Mouse (Mus musculus) left cerebral cortex, postnatal 14 days (tissue): ENCODE data around the gene Ccdc71. TPM values are rescaled to one million over a fixed set of nuclear protein-coding genes. Genes with fewer than 3 reads are reported as not detected.

ENCODE experiments used
- DNase-seq, 2 experiments: peaks; one replicate each; pipeline ENCODE4 v3.0.0; 2021 to 2022; ENCODE audit warnings: low spot score in 2 of 2, mixed read lengths in 1 of 2
- intact Hi-C: fragments of 180-260 bp; cut with DNase I; formaldehyde crosslinking; loops from one replicate; pipeline ENCODE4 v1.15.1; 2025
- long read RNA-seq, 2 experiments: library from polyadenylated mRNA; stranded (forward); transcript quantifications; one replicate each; pipeline ENCODE4 v2.0.0; 2021
- total RNA-seq, 2 experiments: library from RNA; stranded (reverse); gene quantifications; 2 replicates each; pipeline ENCODE4 v1.2.3; 2021

Ccdc71 gene
- 10 to 100 TPM; 38.3 to 40.2 TPM for total RNA-seq
- long read RNA-seq, experiment 1, transcript Ccdc71-201 (2 exons, 3,092 nt): major isoform, 5 of 8 reads
- long read RNA-seq, experiment 1, partial matches to known transcripts: 0 of 8 reads
- long read RNA-seq, experiment 1, other reads (novel, unspliced or antisense): 3 of 8 reads
- long read RNA-seq, experiment 2, transcript Ccdc71-201 (2 exons, 3,092 nt): major isoform, 5 of 8 reads
- long read RNA-seq, experiment 2, partial matches to known transcripts: 0 of 8 reads
- long read RNA-seq, experiment 2, other reads (novel, unspliced or antisense): 3 of 8 reads

GRCm38 (mm10) chr9:108460319-108461178, at the start of gene Ccdc71:
Gene Ccdc71, plus strand, starts transcription at chr9:108460527.
- peak; percentile 89 to 92 for DNase-seq
- intact Hi-C loops: no loop called here

GRCm38 (mm10) chr9:108411381-108411942, 48.9 kb upstream of the Ccdc71 start:
- DNase-seq: peak; percentile 57 to 87
- intact Hi-C loops: loop anchor here (5.0 kb wide), 1 partner anchor 41 kb away; no protein-coding TSS in a partner anchor

- intact Hi-C loops: loop anchor here (5.0 kb wide), 1 partner anchor 40 kb away; no protein-coding TSS in a partner anchor
- DNase-seq: no peak
Measured at GRCm38 (mm10) chr9:108412221-108412620, 48.1 kb upstream of the Ccdc71 start.

GRCm38 (mm10) chr9:108428384-108428783, 31.9 kb upstream of the Ccdc71 start, which contains the start of gene Ccdc36:
Gene Ccdc36, minus strand, starts transcription at chr9:108428484.
- no peak for DNase-seq
- intact Hi-C loops: no loop called here

GRCm38 (mm10) chr9:108431431-108432067, 28.8 kb upstream of the Ccdc71 start:
- DNase-seq: no peak
- intact Hi-C loops: no loop called here

GRCm38 (mm10) chr9:108436182-108436581, 24.1 kb upstream of the Ccdc71 start, which contains the start of gene BC048562:
Gene BC048562, plus strand, starts transcription at chr9:108436482.
- intact Hi-C loops: no loop called here
- DNase-seq: no peak

GRCm38 (mm10) chr9:108439176-108439575, 21.2 kb upstream of the Ccdc71 start:
- no peak for DNase-seq
- intact Hi-C loops: no loop called here

- DNase-seq: no peak
- intact Hi-C loops: no loop called here
Measured at GRCm38 (mm10) chr9:108440485-108440884, 19.8 kb upstream of the Ccdc71 start.

- DNase-seq: peak; percentile 64 to 82
- intact Hi-C loops: no loop called here
Measured at GRCm38 (mm10) chr9:108441236-108441919, 18.9 kb upstream of the Ccdc71 start.

GRCm38 (mm10) chr9:108445125-108445524, 15.2 kb upstream of the Ccdc71 start:
- intact Hi-C loops: no loop called here
- DNase-seq: no peak

- DNase-seq: peak; percentile 71 to 84
- intact Hi-C loops: loop anchor here (5.0 kb wide), 1 partner anchor 38 kb away; no protein-coding TSS in a partner anchor
Measured at GRCm38 (mm10) chr9:108449860-108450259, 10.5 kb upstream of the Ccdc71 start.

GRCm38 (mm10) chr9:108450292-108451169, 9.8 kb upstream of the Ccdc71 start:
- peak in 1 of 2 experiments; percentile 59 for DNase-seq

GRCm38 (mm10) chr9:108451170-108451493, 9.2 kb upstream of the Ccdc71 start:
- intact Hi-C loops: loop anchor here (5.0 kb wide), 1 partner anchor 39 kb away; no protein-coding TSS in a partner anchor
- DNase-seq: no peak

More at GRCm38 (mm10) chr9:108450292-108451169, 9.8 kb upstream of the Ccdc71 start:
- intact Hi-C loops: loop anchor here (5.0 kb wide), 1 partner anchor 38 kb away; no protein-coding TSS in a partner anchor

GRCm38 (mm10) chr9:108451519-108452160, 8.7 kb upstream of the Ccdc71 start:
- intact Hi-C loops: loop anchor here (5.0 kb wide), 1 partner anchor 39 kb away; no protein-coding TSS in a partner anchor

GRCm38 (mm10) chr9:108452291-108452906, 7.9 kb upstream of the Ccdc71 start:
- intact Hi-C loops: loop anchor here (5.0 kb wide), 1 partner anchor 40 kb away; no protein-coding TSS in a partner anchor
- peak; percentile 90 to 91 for DNase-seq

More at GRCm38 (mm10) chr9:108451519-108452160, 8.7 kb upstream of the Ccdc71 start:
- no peak for DNase-seq

- no peak for DNase-seq
- intact Hi-C loops: loop anchor here (5.0 kb wide), 1 partner anchor 41 kb away; no protein-coding TSS in a partner anchor
Measured at GRCm38 (mm10) chr9:108452911-108453310, 7.4 kb upstream of the Ccdc71 start.

- intact Hi-C loops: loop anchor here (5.0 kb wide), 1 partner anchor 41 kb away; no protein-coding TSS in a partner anchor
- no peak for DNase-seq
Measured at GRCm38 (mm10) chr9:108453458-108453857, 6.9 kb upstream of the Ccdc71 start.
